Mouse (Mus musculus): ENCODE measurements around the gene Upf2. TPM values are rescaled to one million over a fixed set of nuclear protein-coding genes. Genes with fewer than 3 reads are reported as not detected.

Gene Upf2
- total RNA-seq, 2 experiments from 2014 or later: 10.9 to 11.3 TPM

Other genes starting within 250 kb of the Upf2 start
- gene Camk1d, start 237.0 kb upstream of the Upf2 start, total RNA-seq (2021): 10 to 100 TPM; 12.6 to 15.2 TPM
- 10 to 100 TPM; 33.1 to 34.5 TPM for gene Nudt5, start 106.5 kb upstream of the Upf2 start, total RNA-seq (2021)
- gene Cdc123, start 106.3 kb upstream of the Upf2 start, total RNA-seq (2021): 100 to 1,000 TPM in 1 of 2 experiments, 10 to 100 TPM in 1; 93.8 to 111 TPM
- gene Gm13199, start 88.5 kb upstream of the Upf2 start, total RNA-seq (2021): under 1 TPM in 1 of 2 experiments, not detected in 1; 0.47 TPM
- gene Sec61a2, start 56.0 kb upstream of the Upf2 start, total RNA-seq (2021): 10 to 100 TPM; 28.8 to 29.0 TPM
- 1 to 10 TPM; 2.3 to 3.0 TPM for gene Dhtkd1, start 8.7 kb upstream of the Upf2 start, total RNA-seq (2021)
- gene Proser2, start 178.7 kb downstream of the Upf2 start, total RNA-seq (2021): 10 to 100 TPM; 13.3 to 15.6 TPM